Mouse (Mus musculus) monocyte, adult 5-6 weeks (primary cell): ENCODE data around the gene Sh3glb2. TPM values are rescaled to one million over a fixed set of nuclear protein-coding genes. Genes with fewer than 3 reads are reported as not detected.

Experiments used
- ATAC-seq: fragments of 153-309, 156-312 bp; replicated peaks from 2 replicates; pipeline ENCODE4 v1.8.0; 2017; ENCODE audit warnings: mild to moderate bottlenecking; ENCODE audit not compliant: low TSS enrichment, insufficient number of reproducible peaks, severe bottlenecking, poor library complexity, low FRiP score
- total RNA-seq: library from RNA; stranded (forward); fragments of 200-1000, 200-491, 200-594 nt; gene quantifications from 3 replicates; pipeline ENCODE4 v1.2.3, GENCODE M21; 2017

Sh3glb2 gene
- total RNA-seq, 1 experiment from 2014 or later = 65.9 TPM

GRCm38 (mm10) chr2:30349196-30349595 lies 9.9 kb downstream of the Sh3glb2 start:
- no peak for ATAC-seq

- no peak for ATAC-seq
Observed at GRCm38 (mm10) chr2:30345971-30346676, 13.0 kb downstream of the Sh3glb2 start.

DNA sequence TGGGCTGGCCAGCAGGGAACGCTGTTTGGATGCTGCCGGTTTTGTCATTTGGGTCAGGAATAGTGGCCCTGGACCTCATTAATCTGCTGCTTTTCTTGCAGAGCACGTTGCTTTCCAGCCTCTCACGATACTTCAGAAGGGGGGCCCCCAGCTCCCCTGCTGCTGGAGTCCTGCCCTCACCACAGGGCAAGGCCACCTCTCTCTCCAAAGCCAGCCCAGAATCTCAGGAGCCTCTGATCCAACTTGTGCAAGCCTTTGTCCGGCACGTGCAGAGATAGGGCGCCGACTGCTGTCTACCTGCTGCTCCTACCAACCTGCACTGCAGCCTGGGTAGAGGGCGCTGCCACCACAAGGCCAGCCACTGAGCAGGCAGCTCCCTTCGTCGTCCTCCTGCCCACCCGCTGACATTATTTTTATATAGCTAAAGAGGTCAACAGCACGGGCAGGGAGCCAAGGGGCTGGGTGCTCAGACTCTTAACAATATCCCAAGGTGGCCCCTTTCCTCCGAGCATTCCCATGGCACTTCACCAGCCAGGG lies 15.5 kb downstream of the Sh3glb2 start:
- ATAC-seq = no peak

GRCm38 (mm10) chr2:30342544-30342943 lies 16.6 kb downstream of the Sh3glb2 start:
- no peak for ATAC-seq

GRCm38 (mm10) chr2:30342061-30342460 lies 17.1 kb downstream of the Sh3glb2 start:
- ATAC-seq = no peak

DNA sequence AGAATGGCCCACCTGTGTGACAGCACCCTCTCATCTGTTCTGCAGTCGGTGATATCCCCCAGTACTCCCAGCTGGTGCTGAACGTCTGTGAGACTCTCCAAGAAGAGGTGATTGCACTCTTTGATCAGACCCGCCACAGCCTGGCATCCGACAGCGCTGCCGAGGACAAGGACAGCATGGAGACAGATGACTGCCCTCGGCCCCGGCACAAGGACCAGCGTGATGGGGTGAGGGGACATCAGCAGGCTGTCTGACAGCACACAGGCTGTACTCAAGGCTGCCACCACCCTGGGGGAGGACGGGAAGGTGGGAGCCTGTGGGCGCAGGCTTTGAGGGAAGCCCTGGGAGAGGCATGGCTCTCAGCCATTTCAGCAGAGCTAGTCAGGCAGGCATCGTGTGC lies 22.0 kb downstream of the Sh3glb2 start:
- no peak for ATAC-seq

GRCm38 (mm10) chr2:30336174-30336915 lies 22.8 kb downstream of the Sh3glb2 start:
- no peak for ATAC-seq

- no peak for ATAC-seq
Observed at GRCm38 (mm10) chr2:30335324-30335723, 23.8 kb downstream of the Sh3glb2 start.

DNA sequence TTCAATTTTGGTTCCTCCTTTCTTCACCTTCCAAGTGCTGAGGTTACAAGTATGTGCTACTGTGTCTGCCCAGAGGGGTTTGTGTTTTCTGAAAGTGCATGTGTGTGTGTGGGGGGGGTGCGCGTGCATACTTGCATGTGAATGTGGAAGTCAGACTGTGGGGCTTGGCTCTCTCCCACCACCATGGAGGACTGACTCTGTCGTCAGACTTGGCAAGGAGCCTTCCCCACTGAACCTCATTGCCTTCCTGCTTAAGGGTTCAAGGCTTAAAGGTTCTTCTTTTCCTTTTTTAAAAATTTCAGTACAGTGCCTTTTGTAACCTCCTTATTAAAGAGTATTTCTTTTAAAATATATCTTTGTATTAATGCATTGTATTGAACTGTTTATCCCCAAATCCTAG lies 30.3 kb downstream of the Sh3glb2 start:
- ATAC-seq = no peak

GRCm38 (mm10) chr2:30327276-30327675 lies 31.9 kb downstream of the Sh3glb2 start:
- ATAC-seq = no peak

DNA sequence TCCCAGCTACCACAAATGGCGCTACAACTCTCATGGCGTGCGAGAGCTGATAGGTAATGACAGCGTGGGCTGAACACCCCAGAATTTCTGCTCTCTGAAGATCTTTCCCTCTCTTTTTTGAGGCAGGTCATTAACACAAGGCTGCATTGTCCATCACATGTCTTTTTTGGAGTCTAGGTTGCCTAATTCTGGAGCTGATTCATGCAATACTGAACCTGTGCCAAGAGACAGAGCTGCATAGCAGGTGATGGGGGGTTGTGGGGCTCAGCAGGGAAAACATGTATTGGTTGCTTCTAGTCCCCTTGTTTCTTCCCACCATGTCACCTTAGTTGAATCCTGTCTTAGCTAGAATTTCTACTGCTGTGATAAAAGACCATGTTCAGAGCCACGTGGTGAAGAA lies 33.8 kb downstream of the Sh3glb2 start:
- ATAC-seq = no peak

DNA sequence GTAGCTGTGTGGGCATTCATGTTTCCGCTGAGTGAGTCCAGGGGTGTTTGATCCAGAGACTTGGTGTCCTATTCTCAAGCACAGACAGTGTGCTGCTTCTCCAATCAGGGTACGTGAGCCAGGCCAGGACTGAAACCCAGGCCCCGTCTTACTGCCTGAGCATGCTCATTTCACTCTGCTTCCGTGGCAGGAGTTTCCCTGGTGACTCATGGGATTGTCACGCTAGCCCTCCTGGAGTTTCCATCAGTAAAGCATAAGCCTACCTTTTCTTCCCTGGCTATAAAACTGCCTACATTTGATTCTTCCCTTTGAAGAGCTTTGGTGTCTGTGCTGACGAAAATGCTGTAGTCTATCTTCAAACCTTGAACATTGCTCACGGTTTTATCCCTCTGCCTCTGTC lies 36.0 kb downstream of the Sh3glb2 start:
- ATAC-seq = no peak

- ATAC-seq = no peak
Observed at GRCm38 (mm10) chr2:30319260-30319659, 39.9 kb downstream of the Sh3glb2 start.

- no peak for ATAC-seq
Observed at GRCm38 (mm10) chr2:30316955-30317354, 42.2 kb downstream of the Sh3glb2 start.

DNA sequence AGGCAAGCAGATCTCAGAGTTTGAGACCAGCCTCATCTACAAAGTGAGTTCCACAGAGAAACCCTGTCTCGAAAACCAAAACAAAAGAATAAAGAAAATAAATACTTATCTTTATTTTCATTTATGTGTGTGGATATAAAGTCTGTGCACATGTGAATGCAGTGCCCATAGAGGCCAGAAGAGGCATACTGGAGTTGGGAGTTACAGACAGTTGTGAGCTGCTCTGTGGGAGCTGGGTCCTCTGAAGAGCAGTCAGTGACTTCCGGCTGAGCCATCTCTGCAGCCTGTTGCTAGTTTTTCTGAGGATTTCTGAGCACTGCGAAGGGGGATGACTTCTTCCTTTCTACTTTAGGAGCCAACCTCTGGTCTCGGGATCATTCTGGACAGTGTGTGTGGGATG lies 43.0 kb downstream of the Sh3glb2 start:
- no peak for ATAC-seq

DNA sequence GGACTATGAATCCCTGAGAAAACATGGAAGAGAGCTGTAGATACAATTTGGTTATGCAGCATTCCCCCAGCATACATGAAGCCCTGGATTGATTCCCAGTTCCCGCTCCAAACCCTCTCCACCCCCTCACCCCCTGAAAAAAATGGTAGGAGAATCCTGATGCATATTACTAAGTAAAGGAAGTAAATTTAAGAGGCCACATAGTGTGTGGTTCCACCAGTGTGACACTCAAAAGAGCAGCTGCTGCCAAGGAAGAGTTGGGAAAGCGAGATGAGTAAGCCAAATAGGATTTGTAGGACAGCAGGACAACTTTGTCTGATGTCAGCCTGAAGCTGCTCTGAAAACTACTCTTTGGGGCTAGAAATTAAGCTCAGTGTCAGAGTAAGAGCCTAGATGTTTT lies 47.7 kb downstream of the Sh3glb2 start:
- ATAC-seq = no peak

GRCm38 (mm10) chr2:30309351-30309750 lies 49.8 kb downstream of the Sh3glb2 start:
- ATAC-seq = no peak

GRCm38 (mm10) chr2:30306087-30306486 lies 53.0 kb downstream of the Sh3glb2 start:
- ATAC-seq = no peak

DNA sequence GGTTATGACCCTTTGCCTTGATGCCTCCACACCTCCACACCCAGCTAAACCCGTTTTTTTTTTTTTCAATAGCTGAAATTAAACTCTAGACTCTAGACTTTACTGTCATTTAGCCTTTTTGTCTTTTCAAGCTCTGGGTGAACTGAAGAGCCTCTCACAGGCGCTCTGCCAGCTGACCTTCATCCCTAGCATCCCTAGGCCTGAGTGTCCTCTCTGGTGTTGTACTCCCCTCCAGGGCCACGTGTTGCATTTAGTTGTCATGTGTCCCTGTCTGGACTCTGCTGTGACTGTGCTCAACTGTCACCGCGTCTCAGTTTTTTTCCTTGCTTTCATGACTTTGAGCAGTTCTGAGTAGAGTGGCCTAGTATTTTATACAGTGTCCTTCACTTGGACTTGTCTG lies 59.2 kb downstream of the Sh3glb2 start:
- ATAC-seq = no peak

DNA sequence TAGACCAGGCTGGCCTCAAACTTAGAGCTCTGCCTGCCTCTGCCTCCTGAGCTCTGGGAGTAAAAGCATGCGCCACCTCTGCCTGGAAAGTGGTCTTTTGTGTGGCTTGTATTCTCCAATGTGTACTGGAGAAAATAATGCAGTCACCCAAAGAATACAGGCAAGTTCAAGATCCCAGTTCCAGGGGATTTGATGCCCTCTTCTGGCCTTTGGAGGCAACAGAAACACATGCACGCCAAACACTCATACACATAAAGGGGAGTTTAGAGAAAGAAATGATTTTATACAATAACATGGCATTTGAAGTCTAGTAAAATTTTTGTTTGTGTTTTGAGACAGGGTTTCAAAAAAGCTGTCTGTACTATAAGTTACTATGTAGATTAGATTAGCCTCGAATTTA lies 59.6 kb downstream of the Sh3glb2 start:
- no peak for ATAC-seq
